Mouse (Mus musculus): ENCODE data around the gene Fam173b.

The Fam173b gene

GRCm38 (mm10) chr15:31601646-31602374 lies at the start of gene Fam173b, which contains the start of gene Cct5:
Fam173b (plus strand) TSS chr15:31601852.
Cct5 (minus strand) TSS chr15:31601804.
- DNase-seq, result peak; percentile 98

GRCm38 (mm10) chr15:31554855-31555254 lies 46.8 kb upstream of the Fam173b start:
- no peak for DNase-seq

- DNase-seq, result no peak
Observed at GRCm38 (mm10) chr15:31561390-31561789, 40.3 kb upstream of the Fam173b start.

- no peak for DNase-seq
Observed at GRCm38 (mm10) chr15:31561976-31562375, 39.7 kb upstream of the Fam173b start.

GRCm38 (mm10) chr15:31562847-31563246 lies 38.8 kb upstream of the Fam173b start:
- no peak for DNase-seq

- DNase-seq, result peak; percentile 95
Observed at GRCm38 (mm10) chr15:31563577-31564546, 37.8 kb upstream of the Fam173b start.

GRCm38 (mm10) chr15:31565184-31565583 lies 36.5 kb upstream of the Fam173b start, which contains the start of gene Cmbl:
Cmbl (plus strand) TSS chr15:31565389.
- DNase-seq, result peak; percentile 75

- DNase-seq, result no peak
Observed at GRCm38 (mm10) chr15:31565786-31566185, 35.9 kb upstream of the Fam173b start.

- no peak for DNase-seq
Observed at GRCm38 (mm10) chr15:31567431-31567830, 34.2 kb upstream of the Fam173b start.

GRCm38 (mm10) chr15:31568581-31568996 lies 33.1 kb upstream of the Fam173b start:
- DNase-seq, result peak; percentile 90

GRCm38 (mm10) chr15:31569325-31570022 lies 32.2 kb upstream of the Fam173b start:
- peak; percentile 96 for DNase-seq

GRCm38 (mm10) chr15:31570959-31571358 lies 30.7 kb upstream of the Fam173b start:
- no peak for DNase-seq

- no peak for DNase-seq
Observed at GRCm38 (mm10) chr15:31571906-31572722, 29.5 kb upstream of the Fam173b start.

GRCm38 (mm10) chr15:31573287-31573686 lies 28.4 kb upstream of the Fam173b start:
- no peak for DNase-seq

- DNase-seq, result no peak
Observed at GRCm38 (mm10) chr15:31573692-31574091, 28.0 kb upstream of the Fam173b start.

GRCm38 (mm10) chr15:31576076-31576475 lies 25.6 kb upstream of the Fam173b start:
- no peak for DNase-seq

GRCm38 (mm10) chr15:31581086-31581485 lies 20.6 kb upstream of the Fam173b start:
- peak; percentile 75 for DNase-seq

GRCm38 (mm10) chr15:31583304-31584085 lies 18.2 kb upstream of the Fam173b start:
- no peak for DNase-seq

GRCm38 (mm10) chr15:31585238-31585637 lies 16.4 kb upstream of the Fam173b start:
- no peak for DNase-seq

GRCm38 (mm10) chr15:31586088-31586487 lies 15.6 kb upstream of the Fam173b start:
- no peak for DNase-seq

GRCm38 (mm10) chr15:31586519-31586918 lies 15.1 kb upstream of the Fam173b start:
- peak; percentile 94 for DNase-seq

All from kidney, adult 9 months (tissue).